Mouse (Mus musculus) heart, adult 2 months (tissue): ENCODE measurements around the gene Zbtb49.

Source experiments
- EP300 ChIP-seq: fragments of 200-500 bp; IDR thresholded peaks from 2 replicates; pipeline ENCODE4 v1.6.1; 2011; ENCODE audit warnings: low read depth, low read length, control low read depth; ENCODE audit not compliant: insufficient read depth
- POLR2A ChIP-seq: fragments of 200-500 bp; IDR thresholded peaks from 2 replicates; pipeline ENCODE4 v1.6.1; 2011; ENCODE audit warnings: mild to moderate bottlenecking, low read depth, low read length, control low read depth; ENCODE audit not compliant: insufficient read depth

DNA sequence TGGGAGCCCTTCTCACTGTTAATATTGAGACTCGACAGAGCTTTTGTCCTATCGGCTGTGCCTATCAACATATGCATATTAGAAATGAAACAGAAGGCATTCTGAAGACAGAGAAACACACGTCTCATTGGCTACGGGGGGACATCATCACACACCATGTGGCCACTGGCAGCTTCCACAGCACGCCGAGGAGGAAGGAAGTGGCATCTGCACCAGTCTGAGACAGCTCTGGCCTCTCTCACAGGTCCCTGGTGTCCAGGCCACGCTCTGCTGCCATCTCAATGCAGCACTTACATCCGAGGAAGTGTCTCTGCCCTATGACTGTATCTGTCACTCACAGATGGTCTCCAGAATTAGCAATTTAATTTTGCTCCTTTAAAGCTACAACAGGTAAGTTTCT lies 8.6 kb downstream of the Zbtb49 start:
- TF ChIP-seq POLR2A (no peak), EP300 (no peak)
